In genomic region chr1:106428170-106428569, GRCm38 (mm10) we compare ENCODE assay signal across 11 mouse cellular contexts.
A peak's percentile ranks its signal among the peaks of the same experiment; 100 is the strongest.
DNase-seq lines count a peak whose midpoint lies in the region; ATAC-seq lines count a peak whose summit lies in the region.
"Had no signal": no experiment of that assay in that cellular context is flagged by ENCODE, and none has a peak within 500 bp of the region (broad histone marks: within the 10 kb centered on the region; RNA-seq: fewer than 3 reads in every experiment).

No protein-coding gene starts in this region.

- H3K9ac ChIP-seq in neural tube, embryonic 13.5 days = no peak overlapping the region
- no peak overlapping the region for H3K9ac ChIP-seq in midbrain, embryonic 15.5 days
- H3K9ac ChIP-seq: lung, embryonic 14.5 days had no signal

- no peaks in the 10 kb centered on the region for H3K9me3 ChIP-seq in neural tube, embryonic 13.5 days
- H3K9me3 ChIP-seq in midbrain, embryonic 15.5 days = no peaks in the 10 kb centered on the region

- peaks cover 3% of the 10 kb centered on the region; the same call in 1 of the 2 replicates for H3K27me3 ChIP-seq in neural tube, embryonic 13.5 days
- no peaks in the 10 kb centered on the region for H3K27me3 ChIP-seq in midbrain, embryonic 15.5 days (replicated peaks)
- H3K27me3 ChIP-seq: Patski had no signal

- peak; percentile 22; the same call in 1 of the 2 replicates for ATAC-seq in cerebellum, adult (ENCODE audit: insufficient number of reproducible peaks, low FRiP score, low TSS enrichment)
- ATAC-seq in neural tube, embryonic 13.5 days (ENCODE audit: low read depth) = peak; percentile 61
- peak; percentile 73 for ATAC-seq in midbrain, embryonic 15.5 days (replicated peaks)
- ATAC-seq: Patski had no signal

- H3K4me3 ChIP-seq in neural tube, embryonic 13.5 days = no peak overlapping the region
- no peak overlapping the region for H3K4me3 ChIP-seq in midbrain, embryonic 15.5 days
- H3K4me3 ChIP-seq: erythroblast, embryonic 14.5 days had no signal

- H3K4me2 ChIP-seq in neural tube, embryonic 13.5 days = no peak overlapping the region
- no peak overlapping the region for H3K4me2 ChIP-seq in midbrain, embryonic 15.5 days
- H3K4me2 ChIP-seq: lung, embryonic 14.5 days had no signal

- H3K27ac ChIP-seq in neural tube, embryonic 13.5 days (replicated peaks) = no peak overlapping the region
- H3K27ac ChIP-seq in midbrain, embryonic 15.5 days = no peak overlapping the region

- H3K4me1 ChIP-seq in neural tube, embryonic 13.5 days (replicated peaks) = peaks cover 7% of the 10 kb centered on the region; the same call in 1 of the 2 replicates
- no peaks in the 10 kb centered on the region for H3K4me1 ChIP-seq in midbrain, embryonic 15.5 days

- no peak for DNase-seq in cerebellum, adult 8-10 months
- DNase-seq in neural tube, embryonic 10.5 days (ENCODE audit: extremely low spot score, low spot score) = no peak
- DNase-seq in embryo, embryonic 11 days = no peak
- DNase-seq in adrenal gland, adult 8-10 months = no peak
- DNase-seq in adrenal gland, postnatal 10 days = no peak
- DNase-seq: lung, embryonic 14.5 days had no signal

- no peaks in the 10 kb centered on the region for H3K36me3 ChIP-seq in neural tube, embryonic 13.5 days
- H3K36me3 ChIP-seq in midbrain, embryonic 15.5 days (replicated peaks) = no peaks in the 10 kb centered on the region

- 32% methylated on average over 8 of the region's 8 CpGs for WGBS in neural tube, embryonic 13.5 days
- 42% methylated on average over 8 of the region's 8 CpGs for WGBS in midbrain, embryonic 15.5 days

Comparison
In these comparisons a context has a peak if more than half of its experiments do, and no peak if none do; other contexts are left out.
1. ATAC-seq: peak in every context shown above with its lines; median percentile 73 in midbrain, embryonic 15.5 days; 61 in neural tube, embryonic 13.5 days; 22 in cerebellum, adult.